Mouse (Mus musculus) left cerebral cortex, adult 2 months (tissue): ENCODE results near the gene Olfr1020. TPM values are rescaled to one million over a fixed set of nuclear protein-coding genes. Genes with fewer than 3 reads are reported as not detected.

Experiments used
- DNase-seq, 2 experiments: peaks; one replicate each; pipeline ENCODE4 v3.0.0; 2021 to 2022; ENCODE audit warnings: low spot score in 2 of 2, mixed read lengths in 1 of 2; ENCODE audit errors: extremely low spot score in 1 of 2
- H3K27ac ChIP-seq: fragments of 200-600 bp; 2 replicates; pipeline ENCODE4 v1.8.1; 2022
- H3K4me3 ChIP-seq: fragments of 200-600 bp; 2 replicates; pipeline ENCODE4 v1.8.1; 2022
- CTCF ChIP-seq: fragments of 200-600 bp; IDR thresholded peaks from 2 replicates; pipeline ENCODE4 v1.8.1; 2022; ENCODE audit warnings: antibody characterized with exemption, mild to moderate bottlenecking, moderate library complexity
- intact Hi-C: fragments of 180-260 bp; cut with DNase I; formaldehyde crosslinking; loops from one replicate; pipeline ENCODE4 v1.15.1; 2025
- long read RNA-seq, 2 experiments: library from polyadenylated mRNA; stranded (forward); transcript quantifications; one replicate each; pipeline ENCODE4 v2.0.0; 2021; ENCODE audit warnings: borderline mapping rate in 2 of 2
- total RNA-seq, 2 experiments: library from RNA; stranded (reverse); gene quantifications; 2 replicates each; pipeline ENCODE4 v1.2.3; 2021

Gene Olfr1020
- not detected for total RNA-seq
- long read RNA-seq, experiment 1: 0 reads
- long read RNA-seq, experiment 2: 0 reads

DNA sequence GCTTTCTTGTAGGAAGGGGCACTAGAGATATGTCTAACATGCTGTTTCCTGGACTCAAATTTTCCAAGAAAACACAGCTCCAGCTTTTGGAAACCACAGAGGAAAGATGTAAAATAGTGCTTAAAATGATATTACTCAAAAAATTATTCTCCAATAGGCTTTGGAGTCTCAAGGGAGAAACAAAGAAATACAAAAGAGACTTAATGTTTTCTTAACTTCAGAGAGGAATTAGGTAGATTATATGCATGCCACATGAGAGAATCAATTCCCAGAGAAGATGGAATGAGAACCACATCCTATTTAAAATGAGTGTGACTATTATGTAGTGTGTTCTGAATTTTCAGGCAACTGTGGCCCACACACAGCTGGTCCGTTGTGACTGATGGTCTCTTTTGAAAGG is at the start of gene Olfr1020:
Gene Olfr1020 (plus strand): TSS at position 301 of the 400 bp plus-strand sequence.
- no peak for DNase-seq
- no peak for TF ChIP-seq CTCF
- intact Hi-C loops: no loop called here
- Histone ChIP-seq H3K27ac (no peak within 1 kb of the TSS), H3K4me3 (no peak within 1 kb of the TSS)

- no peak for TF ChIP-seq CTCF
- intact Hi-C loops: no loop called here
These were observed 44.4 kb upstream of the Olfr1020 start, which contains the start of gene Olfr1016 for GRCm38 (mm10) chr2:85802444-85802843. Olfr1016 (minus strand) TSS chr2:85802544.

DNA sequence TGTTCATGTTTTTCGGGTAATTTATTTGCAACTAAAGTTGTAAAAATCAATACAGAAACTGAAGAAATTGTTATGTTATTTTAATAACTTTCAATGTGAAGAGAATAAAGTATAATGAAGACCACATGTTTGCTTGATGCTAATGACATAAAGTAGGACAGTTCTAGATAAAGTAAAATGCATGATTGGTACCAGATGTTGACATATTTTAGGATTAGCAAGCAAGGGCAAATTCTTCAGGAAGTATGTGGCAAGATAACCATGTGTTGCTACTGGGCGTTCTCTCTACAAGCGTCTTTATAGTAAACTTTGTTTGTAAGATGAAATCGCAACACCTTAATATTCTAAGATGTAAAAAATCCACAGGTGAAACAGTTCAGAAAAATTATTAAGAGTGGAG is 42.3 kb upstream of the Olfr1020 start:
- Histone ChIP-seq H3K4me3 (no peak overlapping the region), H3K27ac (no peak overlapping the region)
- no peak for DNase-seq
- intact Hi-C loops: no loop called here
- TF ChIP-seq CTCF: no peak

More at GRCm38 (mm10) chr2:85802444-85802843, 44.4 kb upstream of the Olfr1020 start, which contains the start of gene Olfr1016:
- no peak for DNase-seq
- Histone ChIP-seq H3K27ac (no peak within 1 kb of the TSS), H3K4me3 (no peak within 1 kb of the TSS)

DNA sequence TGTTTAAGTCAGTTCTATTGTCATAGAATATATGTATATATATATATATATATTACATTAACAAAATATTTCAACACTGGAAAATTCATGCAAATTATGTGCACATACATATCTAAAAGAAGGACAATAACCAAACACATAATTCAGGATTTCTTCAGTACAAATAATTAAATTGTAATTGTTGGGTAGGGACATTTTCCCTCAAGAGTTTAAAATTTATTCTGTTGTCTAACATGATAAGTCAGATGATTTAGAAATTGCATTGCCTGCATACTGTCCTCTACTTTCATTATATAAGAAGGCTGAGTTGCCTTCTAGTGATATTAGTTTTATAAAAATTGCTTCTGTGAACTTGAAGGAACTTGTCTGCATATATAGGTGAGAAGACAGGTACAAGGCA is 28.7 kb upstream of the Olfr1020 start, which contains the start of gene Olfr1018:
Gene Olfr1018 (plus strand): TSS at position 301 of the 400 bp plus-strand sequence.
- Histone ChIP-seq H3K4me3 (no peak within 1 kb of the TSS), H3K27ac (no peak within 1 kb of the TSS)
- intact Hi-C loops: no loop called here
- TF ChIP-seq CTCF: no peak
- DNase-seq: no peak

GRCm38 (mm10) chr2:85845383-85845782 is 1.4 kb upstream of the Olfr1020 start, which contains the start of gene Olfr1019:
Olfr1019 (minus strand) TSS chr2:85845483.
- no peak for DNase-seq
- Histone ChIP-seq H3K4me3 (no peak within 1 kb of the TSS), H3K27ac (no peak within 1 kb of the TSS)
- TF ChIP-seq CTCF: no peak
- intact Hi-C loops: no loop called here

- TF ChIP-seq CTCF: no peak
- intact Hi-C loops: no loop called here
These were observed 21.5 kb downstream of the Olfr1020 start, which contains the start of gene Olfr1022 for GRCm38 (mm10) chr2:85868294-85868693. Olfr1022 (plus strand) TSS chr2:85868594.

GRCm38 (mm10) chr2:85885340-85885739 is 38.5 kb downstream of the Olfr1020 start, which contains the start of gene Olfr1023:
Olfr1023 (plus strand) TSS chr2:85885640.
- H3K27ac ChIP-seq: no peak within 1 kb of the TSS
- intact Hi-C loops: no loop called here
- TF ChIP-seq CTCF: no peak
- no peak for DNase-seq
- no peak within 1 kb of the TSS for H3K4me3 ChIP-seq

More at GRCm38 (mm10) chr2:85868294-85868693, 21.5 kb downstream of the Olfr1020 start, which contains the start of gene Olfr1022:
- no peak for DNase-seq
- no peak within 1 kb of the TSS for H3K4me3 ChIP-seq
- H3K27ac ChIP-seq: no peak within 1 kb of the TSS

Other genes starting within 250 kb of the Olfr1020 start
- not detected for gene Olfr1000, start 235.1 kb upstream of the Olfr1020 start, total RNA-seq
- gene Olfr1002, start 196.3 kb upstream of the Olfr1020 start, total RNA-seq: not detected
- not detected for gene Olfr154, start 182.6 kb upstream of the Olfr1020 start, total RNA-seq
- not detected for gene Olfr1006, start 168.3 kb upstream of the Olfr1020 start, total RNA-seq
- not detected for gene Olfr1008, start 157.6 kb upstream of the Olfr1020 start, total RNA-seq
- gene Olfr1009, start 131.6 kb upstream of the Olfr1020 start, total RNA-seq: not detected
- not detected for gene Olfr1012, start 84.3 kb upstream of the Olfr1020 start, total RNA-seq
- not detected for gene Olfr1013, start 79.9 kb upstream of the Olfr1020 start, total RNA-seq
- not detected for gene Olfr1014, start 74.3 kb upstream of the Olfr1020 start, total RNA-seq
- gene Olfr1015, start 65.0 kb upstream of the Olfr1020 start, total RNA-seq: not detected
- not detected for gene Olfr1016, start 44.5 kb upstream of the Olfr1020 start, total RNA-seq
- gene Olfr1018, start 28.6 kb upstream of the Olfr1020 start, total RNA-seq: not detected
- gene Olfr1019, start 1.5 kb upstream of the Olfr1020 start, total RNA-seq: not detected
- not detected for gene Olfr1022, start 21.6 kb downstream of the Olfr1020 start, total RNA-seq
- not detected for gene Olfr1023, start 38.6 kb downstream of the Olfr1020 start, total RNA-seq
- not detected for gene Olfr1024, start 58.0 kb downstream of the Olfr1020 start, total RNA-seq
- not detected for gene Olfr1025-ps1, start 68.2 kb downstream of the Olfr1020 start, total RNA-seq
- not detected for gene Olfr1026, start 74.5 kb downstream of the Olfr1020 start, total RNA-seq
- gene Olfr1028, start 103.4 kb downstream of the Olfr1020 start, total RNA-seq: not detected
- gene Olfr1029, start 126.9 kb downstream of the Olfr1020 start, total RNA-seq: not detected
- gene Olfr1030, start 132.2 kb downstream of the Olfr1020 start, total RNA-seq: not detected
- not detected for gene Olfr1031, start 143.3 kb downstream of the Olfr1020 start, total RNA-seq
- gene Olfr1032, start 158.5 kb downstream of the Olfr1020 start, total RNA-seq: not detected
- gene Olfr1033, start 173.6 kb downstream of the Olfr1020 start, total RNA-seq: not detected
- not detected for gene Olfr1034, start 198.8 kb downstream of the Olfr1020 start, total RNA-seq
- gene Olfr1036, start 227.0 kb downstream of the Olfr1020 start, total RNA-seq: not detected
- gene Olfr1037, start 240.4 kb downstream of the Olfr1020 start, total RNA-seq: not detected